Mouse (Mus musculus): ENCODE measurements around the gene Tor3a.

Gene Tor3a

DNA sequence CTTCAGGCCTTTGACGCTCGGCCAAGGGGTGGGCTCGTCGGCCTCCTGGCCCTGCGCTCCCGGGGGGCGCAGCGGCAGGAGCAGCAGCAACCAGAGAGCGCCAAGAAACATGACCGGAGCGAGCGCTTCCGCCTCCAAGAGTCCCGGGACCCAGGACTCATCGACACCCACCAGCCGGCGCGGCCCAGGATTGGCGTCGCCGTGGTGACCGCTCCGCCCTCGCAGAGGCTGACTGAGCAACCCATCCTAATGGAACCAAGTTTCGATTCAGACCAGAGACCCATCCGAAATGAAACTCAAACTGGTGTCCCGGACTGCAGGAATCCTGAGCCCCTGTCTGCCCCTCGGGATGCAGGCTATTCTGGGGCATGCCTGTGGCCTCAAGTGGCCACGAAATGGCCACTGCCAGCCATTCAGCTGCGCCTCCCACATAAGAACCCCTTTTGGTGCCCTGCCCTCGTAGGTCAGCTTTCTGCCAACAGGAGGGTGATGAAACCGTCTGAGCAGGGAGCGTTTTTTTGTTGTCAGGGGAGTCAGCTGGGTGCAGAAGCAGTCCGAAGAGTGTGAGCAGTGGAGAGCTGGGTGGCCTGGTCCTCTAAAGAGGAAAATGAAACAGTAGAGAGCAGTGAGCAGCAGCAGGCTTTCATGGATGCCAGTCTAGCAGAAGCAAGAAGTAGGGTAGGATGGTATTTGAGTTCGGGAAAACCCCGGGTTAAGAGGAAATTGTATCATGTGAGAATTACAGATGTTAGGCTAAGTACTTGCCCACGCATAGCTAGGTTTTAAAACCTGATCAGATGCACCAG lies at the start of gene Tor3a:
Tor3a (minus strand) TSS at position 162 of the 806 bp plus-strand sequence.
- in situ Hi-C loops (cut with MboI, MseI) = loop anchor here (5.0 kb wide), 1 partner anchor 42 kb away; no protein-coding TSS in a partner anchor

- in situ Hi-C loops (cut with MboI, MseI) = no loop called here
These were observed 47.9 kb upstream of the Tor3a start for GRCm38 (mm10) chr1:156722089-156722488.

- in situ Hi-C loops (cut with MboI, MseI) = no loop called here
These were observed 45.9 kb upstream of the Tor3a start for GRCm38 (mm10) chr1:156720046-156720445.

- in situ Hi-C loops (cut with MboI, MseI) = no loop called here
These were observed 45.0 kb upstream of the Tor3a start, which contains the start of gene Fam20b for GRCm38 (mm10) chr1:156718950-156719805. Fam20b (minus strand) TSS chr1:156719086.

DNA sequence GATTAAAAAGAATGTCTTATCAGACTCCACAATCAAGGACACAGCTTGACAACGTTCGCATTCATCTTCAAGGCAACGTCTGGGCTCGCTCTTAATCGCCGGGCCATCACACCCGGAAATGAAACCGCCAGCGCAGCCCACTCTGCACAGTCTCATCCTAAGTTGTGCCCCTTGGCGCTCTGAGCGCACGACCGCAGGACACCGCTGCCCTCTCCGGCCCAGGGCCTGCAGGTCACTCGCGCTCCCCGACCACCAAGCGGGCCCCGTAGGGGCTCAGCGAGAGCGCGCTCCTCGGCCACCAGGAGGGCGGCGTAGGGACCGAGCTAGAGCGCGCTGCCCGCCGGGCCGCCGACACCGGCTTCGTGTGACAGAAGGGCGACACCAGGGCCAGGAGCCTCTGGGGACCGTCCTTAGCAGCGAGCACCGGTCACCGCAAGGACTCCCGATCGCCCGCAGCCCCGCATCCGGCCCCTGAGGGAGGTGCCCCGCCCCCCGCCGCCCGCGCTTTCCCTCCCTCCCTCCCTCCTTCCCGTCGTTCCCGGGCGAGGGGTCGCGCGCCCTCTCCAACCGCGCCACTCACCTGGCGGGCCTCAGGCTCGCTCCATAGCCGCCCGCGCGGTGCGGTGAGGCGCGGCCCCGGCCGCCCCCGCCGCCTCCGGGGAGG lies 44.3 kb upstream of the Tor3a start:
- in situ Hi-C loops (cut with MboI, MseI) = no loop called here

GRCm38 (mm10) chr1:156717751-156718285 lies 43.7 kb upstream of the Tor3a start:
- in situ Hi-C loops (cut with MboI, MseI) = no loop called here

- in situ Hi-C loops (cut with MboI, MseI) = no loop called here
These were observed 42.5 kb upstream of the Tor3a start for GRCm38 (mm10) chr1:156716681-156717080.

DNA sequence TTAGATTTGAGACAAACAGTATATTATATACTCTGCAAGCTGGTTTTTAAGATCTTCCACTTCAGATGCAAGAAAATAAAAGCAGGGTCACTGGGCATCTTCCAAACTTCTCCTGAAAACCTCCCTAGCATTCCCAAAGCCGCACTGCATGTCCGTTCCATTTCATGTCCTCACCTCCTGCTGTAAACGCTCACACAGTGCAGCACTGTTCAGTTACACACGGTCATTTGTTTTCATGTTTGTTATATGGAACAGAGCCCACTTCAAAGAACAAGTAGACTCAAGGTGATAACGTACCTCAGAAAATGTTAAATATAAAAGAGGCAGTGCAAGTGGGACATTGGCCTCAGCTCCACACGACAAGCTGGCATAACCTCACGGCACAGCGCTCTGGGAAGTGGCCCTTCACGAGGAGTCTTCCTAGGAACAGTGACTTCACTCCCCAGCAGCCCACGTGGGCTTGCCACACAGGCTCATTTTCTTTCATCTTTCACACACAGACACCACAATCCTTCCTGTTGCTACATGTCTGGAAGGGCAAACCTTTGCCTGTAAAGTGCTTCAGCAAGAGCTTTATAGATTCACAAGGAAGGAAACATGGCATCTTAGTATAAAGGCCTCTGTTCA lies 36.4 kb upstream of the Tor3a start:
- in situ Hi-C loops (cut with MboI, MseI) = no loop called here

DNA sequence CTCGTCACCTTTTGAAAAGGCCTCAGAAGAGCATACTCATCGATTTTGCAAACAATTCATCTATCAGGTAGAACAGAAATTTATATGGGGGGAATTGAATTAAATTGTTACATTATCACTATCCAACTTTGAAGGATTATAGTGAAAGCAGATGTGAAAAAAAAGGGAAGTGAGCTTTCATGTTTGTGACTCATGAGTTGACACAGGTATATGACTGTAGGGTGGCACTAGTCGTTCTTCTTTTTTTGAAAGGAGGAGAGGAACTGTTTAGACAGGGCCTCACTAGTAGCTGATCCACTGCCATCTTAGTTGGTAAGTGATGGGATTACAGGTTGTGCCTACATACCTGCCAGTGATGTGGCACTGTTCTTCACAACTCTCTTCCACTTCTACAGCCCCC lies 34.5 kb upstream of the Tor3a start:
- in situ Hi-C loops (cut with MboI, MseI) = no loop called here

- in situ Hi-C loops (cut with MboI, MseI) = no loop called here
These were observed 31.6 kb upstream of the Tor3a start for GRCm38 (mm10) chr1:156705696-156706285.

DNA sequence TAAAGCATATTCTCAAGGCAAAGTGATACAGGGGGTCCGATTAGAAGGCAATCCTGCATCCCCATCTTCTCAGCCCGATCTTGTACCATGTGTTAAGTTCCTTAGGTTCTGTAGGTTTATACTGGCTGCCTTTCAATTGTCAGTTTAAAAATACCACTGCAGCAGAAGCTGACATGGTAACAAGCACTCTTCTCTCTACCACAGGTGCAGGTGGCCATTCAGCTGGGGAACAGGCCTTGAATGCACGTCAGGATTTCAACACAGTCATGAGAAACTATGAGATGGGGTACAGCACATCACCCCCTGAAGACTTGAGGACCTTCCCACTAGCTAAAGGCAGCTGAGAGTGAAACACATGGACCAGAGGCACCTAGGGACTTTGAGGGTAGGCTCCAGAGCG lies 29.3 kb upstream of the Tor3a start:
- in situ Hi-C loops (cut with MboI, MseI) = no loop called here

DNA sequence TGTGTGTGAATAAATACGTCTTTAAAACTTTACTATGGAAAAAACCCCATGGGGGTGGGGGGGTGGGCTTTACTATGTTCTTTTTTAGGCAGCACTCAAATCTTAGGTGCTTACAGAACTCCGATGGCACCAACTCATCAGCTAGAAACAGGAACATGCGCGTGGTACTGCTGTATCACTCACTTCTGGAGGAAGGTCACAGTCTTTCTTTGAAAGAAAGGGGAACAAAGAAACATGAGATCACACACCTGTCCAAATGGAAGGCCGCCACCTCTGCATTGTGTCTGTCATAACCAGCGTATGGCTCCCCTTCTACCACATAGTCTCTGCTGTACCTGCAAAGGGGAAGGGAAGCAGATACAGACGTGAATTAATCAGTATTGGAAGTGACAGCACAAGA lies 28.0 kb upstream of the Tor3a start:
- in situ Hi-C loops (cut with MboI, MseI) = no loop called here

GRCm38 (mm10) chr1:156686025-156686661 lies 12.0 kb upstream of the Tor3a start:
- in situ Hi-C loops (cut with MboI, MseI) = no loop called here

DNA sequence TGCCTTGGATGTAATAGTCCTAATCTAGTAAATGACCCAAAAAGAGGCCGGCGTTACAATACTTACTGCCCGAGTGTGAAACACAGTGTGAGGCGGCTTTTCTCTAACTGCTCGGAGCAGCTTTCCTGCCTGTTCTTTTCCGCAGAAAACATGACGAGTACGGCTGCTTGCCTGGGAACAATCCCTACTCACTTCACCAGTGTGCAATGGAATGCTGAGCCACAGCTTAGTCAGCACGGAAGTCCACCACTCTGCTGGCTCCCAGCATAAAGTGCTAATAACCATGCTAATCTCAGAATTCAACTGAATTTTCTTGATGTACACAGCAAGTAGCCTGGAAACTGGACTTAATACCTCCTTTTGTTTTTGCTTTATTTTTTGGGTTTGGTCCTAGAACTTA lies 5.4 kb upstream of the Tor3a start:
- in situ Hi-C loops (cut with MboI, MseI) = no loop called here

DNA sequence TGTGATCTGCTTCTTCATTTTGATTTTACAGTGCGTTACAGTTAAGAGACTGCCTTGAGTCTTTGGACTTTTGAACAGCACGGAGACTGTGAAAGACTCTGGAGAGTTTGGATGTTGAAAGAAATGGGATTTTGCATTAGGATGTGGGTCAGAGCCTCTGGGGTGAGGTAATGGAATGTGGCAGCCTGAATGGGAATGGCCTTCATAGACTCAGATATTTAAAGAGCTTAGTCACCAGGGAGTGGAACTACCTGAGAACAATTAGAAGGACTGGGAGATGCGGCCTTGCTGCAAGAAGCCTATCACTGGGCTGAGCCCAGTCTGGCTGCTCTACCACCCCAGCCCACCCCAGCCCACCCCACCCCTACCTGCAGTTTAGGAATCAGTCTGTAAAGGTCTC lies 3.1 kb upstream of the Tor3a start:
- in situ Hi-C loops (cut with MboI, MseI) = no loop called here

DNA sequence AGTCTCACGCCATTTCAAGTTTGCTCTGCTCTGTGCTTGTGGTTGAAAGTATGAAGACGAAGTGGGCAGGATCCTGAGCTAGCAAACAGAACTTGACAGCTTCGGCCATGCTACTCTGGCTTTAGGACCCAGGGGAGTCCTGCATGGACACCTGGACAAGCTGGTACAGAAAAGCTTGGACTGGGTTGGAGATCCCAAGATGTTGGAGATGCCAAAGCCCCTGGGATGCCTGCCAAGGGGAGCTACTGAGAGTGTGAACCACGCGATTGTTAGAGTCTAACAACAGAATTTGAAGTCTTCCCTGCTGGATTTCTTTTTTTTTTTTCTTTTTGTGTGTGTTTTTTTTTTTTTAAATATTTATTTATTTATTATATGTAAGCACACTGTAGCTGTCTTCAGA lies 2.4 kb upstream of the Tor3a start:
- in situ Hi-C loops (cut with MboI, MseI) = no loop called here

DNA sequence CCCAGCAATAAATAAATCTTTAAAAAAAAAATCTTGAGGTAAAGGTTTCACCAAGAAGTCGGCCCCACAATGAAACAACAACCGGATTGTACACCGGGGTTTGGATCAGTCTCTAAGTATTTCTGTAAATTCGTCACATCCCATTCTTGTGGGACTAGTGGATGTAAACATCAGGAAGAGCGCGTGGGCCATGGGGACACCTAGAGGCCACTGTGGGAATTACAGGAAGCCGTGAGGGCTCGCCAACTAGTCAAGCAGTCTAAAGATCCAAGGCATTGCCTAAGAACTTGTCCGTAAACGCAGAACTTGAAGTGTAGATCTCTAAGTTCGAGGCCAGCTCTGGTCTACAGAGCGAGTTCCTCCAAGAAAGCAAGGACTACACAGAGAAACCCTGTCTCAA lies 2.0 kb upstream of the Tor3a start:
- in situ Hi-C loops (cut with MboI, MseI) = no loop called here

GRCm38 (mm10) chr1:156673476-156674194 lies 521 bp downstream of the Tor3a start:
- in situ Hi-C loops (cut with MboI, MseI) = loop anchor here (5.0 kb wide), 1 partner anchor 41 kb away; no protein-coding TSS in a partner anchor

- in situ Hi-C loops (cut with MboI, MseI) = loop anchor here (5.0 kb wide), 1 partner anchor 41 kb away; no protein-coding TSS in a partner anchor
These were observed 1.3 kb downstream of the Tor3a start for GRCm38 (mm10) chr1:156672720-156673475.

Measured in T-helper 2 cell (primary cell).